Mouse (Mus musculus): ENCODE measurements around the gene Rbm17. TPM values are rescaled to one million over a fixed set of nuclear protein-coding genes. Genes with fewer than 3 reads are reported as not detected.
"Not testable (repeated sequence)": the region's sequence is repeated elsewhere in the genome, so short reads cannot be mapped to it uniquely, and the experiment has no call there.

Rbm17 gene
- total and polyA plus RNA-seq, 3 experiments: 101 to 184 (median 138) TPM

- H3K27me3 ChIP-seq (ENCODE audit: insufficient read depth, low read length): peaks cover 3% of the 10 kb centered on the region; the same call in 1 of the 2 replicates
- TF ChIP-seq POLR2AphosphoS5 (IDR thresholded peaks at IDR 0.05; ENCODE audit: insufficient replicate concordance, low read depth, low read length): no peak
- no peak for TF ChIP-seq GATA2 (IDR thresholded peaks at IDR 0.05; ENCODE audit: borderline replicate concordance, low read depth, low read length)
- no peak for TF ChIP-seq CTCF (IDR thresholded peaks at IDR 0.05; ENCODE audit: low read depth, low read length)
- TF ChIP-seq GATA1 (IDR thresholded peaks at IDR 0.05; ENCODE audit: borderline replicate concordance, low read length): no peak
- no peak for TF ChIP-seq TAL1 (conservative IDR thresholded peaks at IDR 0.05; ENCODE audit: low read depth, low read length)
- no peak for DNase-seq (ENCODE audit: low spot score)
- no peaks in the 10 kb centered on the region for H3K36me3 ChIP-seq (replicated peaks)
- no peaks in the 10 kb centered on the region for H3K9me3 ChIP-seq (replicated peaks)
- H3K4me3 ChIP-seq (ENCODE audit: low read depth, low read length): no peak within 1 kb of the TSS
- no peak for ATAC-seq (ENCODE audit: extremely low read depth, insufficient number of reproducible peaks, low FRiP score, poor library complexity, severe bottlenecking)
- no peaks in the 10 kb centered on the region for H3K4me1 ChIP-seq (ENCODE audit: insufficient read depth, low read depth, low read length)
These were observed 21.9 kb upstream of the Rbm17 start, which contains the start of gene Gm17490 for GRCm38 (mm10) chr2:11625890-11626289. Gene Gm17490 (minus strand): TSS chr2:11626264.

GRCm38 (mm10) chr2:11623726-11624125, 19.8 kb upstream of the Rbm17 start:
- TF ChIP-seq TAL1 (conservative IDR thresholded peaks at IDR 0.05; ENCODE audit: low read depth, low read length) (no peak), POLR2AphosphoS5 (IDR thresholded peaks at IDR 0.05; ENCODE audit: insufficient replicate concordance, low read depth, low read length) (no peak), CTCF (IDR thresholded peaks at IDR 0.05; ENCODE audit: low read depth, low read length) (no peak), GATA1 (IDR thresholded peaks at IDR 0.05; ENCODE audit: borderline replicate concordance, low read length) (no peak), GATA2 (IDR thresholded peaks at IDR 0.05; ENCODE audit: borderline replicate concordance, low read depth, low read length) (no peak)
- ATAC-seq (ENCODE audit: extremely low read depth, insufficient number of reproducible peaks, low FRiP score, poor library complexity, severe bottlenecking) (no peak), DNase-seq (ENCODE audit: low spot score) (no peak)
- Histone ChIP-seq H3K9me3 (replicated peaks) (no peaks in the 10 kb centered on the region), H3K36me3 (replicated peaks) (no peaks in the 10 kb centered on the region), H3K4me1 (ENCODE audit: insufficient read depth, low read depth, low read length) (no peaks in the 10 kb centered on the region), H3K27me3 (ENCODE audit: insufficient read depth, low read length) (peaks cover 3% of the 10 kb centered on the region; the same call in 1 of the 2 replicates), H3K4me3 (ENCODE audit: low read depth, low read length) (no peak overlapping the region)

GRCm38 (mm10) chr2:11623173-11623572, 19.2 kb upstream of the Rbm17 start:
- Histone ChIP-seq H3K36me3 (replicated peaks) (no peaks in the 10 kb centered on the region), H3K9me3 (replicated peaks) (no peaks in the 10 kb centered on the region), H3K27me3 (ENCODE audit: insufficient read depth, low read length) (peaks cover 3% of the 10 kb centered on the region; the same call in 1 of the 2 replicates), H3K4me3 (ENCODE audit: low read depth, low read length) (no peak overlapping the region), H3K4me1 (ENCODE audit: insufficient read depth, low read depth, low read length) (no peaks in the 10 kb centered on the region)
- no peak for TF ChIP-seq GATA2 (IDR thresholded peaks at IDR 0.05; ENCODE audit: borderline replicate concordance, low read depth, low read length)
- DNase-seq (ENCODE audit: low spot score): no peak
- no peak for ATAC-seq (ENCODE audit: extremely low read depth, insufficient number of reproducible peaks, low FRiP score, poor library complexity, severe bottlenecking)

- TF ChIP-seq GATA2 (IDR thresholded peaks at IDR 0.05; ENCODE audit: borderline replicate concordance, low read depth, low read length) (no peak), TAL1 (conservative IDR thresholded peaks at IDR 0.05; ENCODE audit: low read depth, low read length) (no peak), GATA1 (IDR thresholded peaks at IDR 0.05; ENCODE audit: borderline replicate concordance, low read length) (no peak), POLR2AphosphoS5 (IDR thresholded peaks at IDR 0.05; ENCODE audit: insufficient replicate concordance, low read depth, low read length) (no peak), CTCF (IDR thresholded peaks at IDR 0.05; ENCODE audit: low read depth, low read length) (no peak)
- H3K4me1 ChIP-seq (ENCODE audit: insufficient read depth, low read depth, low read length): no peaks in the 10 kb centered on the region
- no peak for ATAC-seq (ENCODE audit: extremely low read depth, insufficient number of reproducible peaks, low FRiP score, poor library complexity, severe bottlenecking)
- peaks cover 9% of the 10 kb centered on the region; the same call in 1 of the 2 replicates for H3K27me3 ChIP-seq (ENCODE audit: insufficient read depth, low read length)
- no peaks in the 10 kb centered on the region for H3K36me3 ChIP-seq (replicated peaks)
- no peak for DNase-seq (ENCODE audit: low spot score)
- H3K4me3 ChIP-seq (ENCODE audit: low read depth, low read length): no peak overlapping the region
- H3K9me3 ChIP-seq (replicated peaks): no peaks in the 10 kb centered on the region
These were observed 15.6 kb upstream of the Rbm17 start for GRCm38 (mm10) chr2:11619598-11619997.

GRCm38 (mm10) chr2:11616846-11617245, 12.9 kb upstream of the Rbm17 start:
- Histone ChIP-seq H3K27me3 (ENCODE audit: insufficient read depth, low read length) (peaks cover 14% of the 10 kb centered on the region), H3K4me3 (ENCODE audit: low read depth, low read length) (no peak overlapping the region), H3K4me1 (ENCODE audit: insufficient read depth, low read depth, low read length) (no peaks in the 10 kb centered on the region), H3K36me3 (replicated peaks) (no peaks in the 10 kb centered on the region), H3K9me3 (replicated peaks) (no peaks in the 10 kb centered on the region)
- ATAC-seq (ENCODE audit: extremely low read depth, insufficient number of reproducible peaks, low FRiP score, poor library complexity, severe bottlenecking) (no peak), DNase-seq (ENCODE audit: low spot score) (no peak)
- no peak for TF ChIP-seq GATA1 (IDR thresholded peaks at IDR 0.05; ENCODE audit: borderline replicate concordance, low read length)

GRCm38 (mm10) chr2:11612939-11613338, 9.0 kb upstream of the Rbm17 start:
- not testable (repeated sequence) for DNase-seq (ENCODE audit: low spot score); ATAC-seq (ENCODE audit: extremely low read depth, insufficient number of reproducible peaks, low FRiP score, poor library complexity, severe bottlenecking); H3K9me3 ChIP-seq (replicated peaks); H3K4me3 ChIP-seq (ENCODE audit: low read depth, low read length); H3K36me3 ChIP-seq (replicated peaks); H3K4me1 ChIP-seq (ENCODE audit: insufficient read depth, low read depth, low read length)
- H3K27me3 ChIP-seq (ENCODE audit: insufficient read depth, low read length): peaks cover 15% of the 10 kb centered on the region

GRCm38 (mm10) chr2:11606718-11607117, 2.8 kb upstream of the Rbm17 start:
- H3K27me3 ChIP-seq (ENCODE audit: insufficient read depth, low read length); H3K9me3 ChIP-seq (replicated peaks); H3K36me3 ChIP-seq (replicated peaks); ATAC-seq (ENCODE audit: extremely low read depth, insufficient number of reproducible peaks, low FRiP score, poor library complexity, severe bottlenecking); H3K4me1 ChIP-seq (ENCODE audit: insufficient read depth, low read depth, low read length); DNase-seq (ENCODE audit: low spot score); H3K4me3 ChIP-seq (ENCODE audit: low read depth, low read length): not testable (repeated sequence)

Measured in G1E (cell line).